Mouse (Mus musculus) heart, adult 2 months (tissue): ENCODE data around the gene Ift43. TPM values are rescaled to one million over a fixed set of nuclear protein-coding genes. Genes with fewer than 3 reads are reported as not detected.

Source experiments
- DNase-seq, 2 experiments: peaks; one replicate each; pipeline ENCODE4 v3.0.0; 2021
- H3K27ac ChIP-seq: fragments of 200-600 bp; 2 replicates; pipeline ENCODE4 v1.8.1; 2022
- H3K27me3 ChIP-seq: fragments of 200-500 bp; 2 replicates; pipeline ENCODE4 v1.6.1; 2012; ENCODE audit warnings: mild to moderate bottlenecking, low read length, inconsistent platforms, mixed read lengths; ENCODE audit not compliant: control insufficient read depth, insufficient read depth
- H3K36me3 ChIP-seq: fragments of 200-500 bp; 2 replicates; pipeline ENCODE4 v1.6.1; 2012; ENCODE audit warnings: low read length, inconsistent platforms; ENCODE audit not compliant: control insufficient read depth, insufficient read depth
- H3K4me1 ChIP-seq: fragments of 200-500 bp; 2 replicates; pipeline ENCODE4 v1.6.1; 2011; ENCODE audit warnings: low read length; ENCODE audit not compliant: control insufficient read depth, insufficient read depth
- H3K4me3 ChIP-seq: fragments of 200-600 bp; 2 replicates; pipeline ENCODE4 v1.8.1; 2022
- H3K79me2 ChIP-seq: fragments of 200-500 bp; replicated peaks from 2 replicates; pipeline ENCODE4 v1.6.1; 2012; ENCODE audit warnings: mild to moderate bottlenecking, inconsistent platforms, low read length, moderate library complexity, mixed read lengths; ENCODE audit not compliant: control insufficient read depth, insufficient read depth
- H3K9ac ChIP-seq: fragments of 200-500 bp; 2 replicates; pipeline ENCODE4 v1.6.1; 2012; ENCODE audit warnings: low read depth, mild to moderate bottlenecking, control low read depth, inconsistent platforms, low read length, mixed read lengths
- CTCF ChIP-seq: fragments of 200-600 bp; IDR thresholded peaks from 2 replicates; pipeline ENCODE4 v1.8.1; 2022; ENCODE audit warnings: antibody characterized with exemption, mild to moderate bottlenecking, moderate library complexity
- EP300 ChIP-seq: fragments of 200-500 bp; IDR thresholded peaks from 2 replicates; pipeline ENCODE4 v1.6.1; 2011; ENCODE audit warnings: low read depth, low read length, control low read depth; ENCODE audit not compliant: insufficient read depth
- POLR2A ChIP-seq: fragments of 200-500 bp; IDR thresholded peaks from 2 replicates; pipeline ENCODE4 v1.6.1; 2011; ENCODE audit warnings: mild to moderate bottlenecking, low read depth, low read length, control low read depth; ENCODE audit not compliant: insufficient read depth
- WGBS: fragments of 180-500 bp; shearing (Covaris S2); methylation state at CpG from one replicate; pipeline ENCODE4 v1.1.7; 2018; 5-methylcytosine and 5-hydroxymethylcytosine counted together
- intact Hi-C: fragments of 180-260 bp; cut with DNase I; formaldehyde crosslinking; loops from one replicate; pipeline ENCODE4 v1.15.1; 2025
- polyA plus RNA-seq: library from polyadenylated mRNA; depleted of rRNA; stranded (reverse); fragments of >200 nt; gene quantifications from 2 replicates; pipeline ENCODE4 v1.2.3, GENCODE M21; 2012
- total RNA-seq, 2 experiments: library from RNA; stranded (reverse); gene quantifications; 2 replicates each; pipeline ENCODE4 v1.2.3; 2021

Gene Ift43
- total and polyA plus RNA-seq, 3 experiments: 21.6 to 31.9 (median 26.1) TPM

DNA sequence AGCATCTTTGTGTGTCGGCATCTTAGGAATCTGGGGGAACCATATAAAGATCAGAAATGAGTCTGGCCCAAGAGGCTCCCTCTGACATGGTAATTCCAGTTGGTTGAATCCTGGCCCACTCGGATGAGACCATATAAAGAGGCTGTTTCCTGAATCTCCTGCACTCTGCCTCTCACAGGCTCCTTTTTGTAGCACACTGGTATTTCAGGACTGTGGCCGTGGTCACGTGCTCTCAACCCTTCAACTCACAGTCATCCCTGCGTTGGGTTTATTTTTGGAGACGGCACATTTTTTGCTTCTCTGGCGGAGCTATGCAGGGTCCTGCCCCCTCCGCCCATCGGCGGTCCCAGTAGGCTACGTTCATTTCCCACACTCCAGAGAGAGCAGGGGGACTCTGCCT is 22.0 kb downstream of the Ift43 start:
- Histone ChIP-seq H3K36me3 (no peaks in the 10 kb centered on the region), H3K4me3 (no peak overlapping the region), H3K27ac (peak overlapping the region; percentile 76), H3K4me1 (peaks cover 6% of the 10 kb centered on the region; the same call in 1 of the 2 replicates), H3K79me2 (no peaks in the 10 kb centered on the region), H3K9ac (no peak overlapping the region), H3K27me3 (no peaks in the 10 kb centered on the region)
- intact Hi-C loops: no loop called here
- TF ChIP-seq EP300: no peak
- TF ChIP-seq CTCF: 0 out of 2 replicates have a peak, but pooled peaks have one; percentile 6
- peak; percentile 48 for TF ChIP-seq POLR2A
- WGBS: 57% methylated on average over 11 of the region's 11 CpGs
- peak; percentile 51 to 67 for DNase-seq

DNA sequence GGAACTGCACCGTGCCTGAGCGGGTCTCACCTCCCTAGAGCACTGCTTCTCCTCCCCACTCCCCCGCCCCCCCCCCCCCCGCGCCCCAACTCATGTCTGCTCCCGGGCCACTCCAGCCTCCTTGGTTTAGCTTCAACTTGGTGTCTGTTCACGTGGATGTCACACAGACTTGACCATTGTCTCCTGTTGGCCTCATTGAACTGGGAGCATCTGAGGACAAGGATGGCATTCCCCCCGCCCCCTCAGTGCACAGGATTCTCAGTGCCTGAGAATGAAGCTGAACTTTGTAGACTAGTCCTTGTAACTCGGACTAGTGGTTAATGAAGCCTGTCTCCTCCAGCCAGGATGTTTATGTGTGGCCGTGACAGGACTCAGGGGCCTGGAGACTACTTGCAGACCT is 23.2 kb downstream of the Ift43 start:
- 70% methylated on average over 10 of the region's 10 CpGs for WGBS
- Histone ChIP-seq H3K27ac (no peak overlapping the region; the same call in 1 of the 2 replicates), H3K27me3 (no peaks in the 10 kb centered on the region), H3K4me3 (no peak overlapping the region), H3K36me3 (no peaks in the 10 kb centered on the region), H3K4me1 (peaks cover 4% of the 10 kb centered on the region; the same call in 1 of the 2 replicates), H3K79me2 (no peaks in the 10 kb centered on the region), H3K9ac (no peak overlapping the region)
- no peak for DNase-seq
- intact Hi-C loops: no loop called here
- no peak for TF ChIP-seq EP300
- no peak for TF ChIP-seq POLR2A
- no peak for TF ChIP-seq CTCF

DNA sequence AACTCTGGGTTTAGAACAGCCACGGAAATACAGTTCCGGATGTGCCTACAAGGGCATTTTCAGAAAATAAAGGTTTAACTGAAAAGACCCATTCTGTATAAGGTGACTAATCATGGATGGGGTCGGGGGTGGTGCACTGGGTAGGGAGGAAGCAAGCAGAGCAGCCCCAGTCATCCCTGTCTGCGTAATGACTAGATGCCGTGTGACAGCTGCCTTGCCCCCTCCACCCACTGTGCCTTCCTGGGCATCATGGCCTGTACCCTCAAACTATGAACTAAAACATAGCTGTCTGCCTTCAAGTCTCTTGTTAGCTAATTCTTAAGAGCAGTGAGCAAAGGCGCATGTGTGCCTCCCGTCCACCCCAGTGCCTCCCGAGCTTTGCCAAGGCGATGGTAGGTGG is 23.7 kb downstream of the Ift43 start:
- H3K27ac ChIP-seq: no peak overlapping the region
- 94% methylated on average over 9 of the region's 9 CpGs for WGBS
- intact Hi-C loops: no loop called here

DNA sequence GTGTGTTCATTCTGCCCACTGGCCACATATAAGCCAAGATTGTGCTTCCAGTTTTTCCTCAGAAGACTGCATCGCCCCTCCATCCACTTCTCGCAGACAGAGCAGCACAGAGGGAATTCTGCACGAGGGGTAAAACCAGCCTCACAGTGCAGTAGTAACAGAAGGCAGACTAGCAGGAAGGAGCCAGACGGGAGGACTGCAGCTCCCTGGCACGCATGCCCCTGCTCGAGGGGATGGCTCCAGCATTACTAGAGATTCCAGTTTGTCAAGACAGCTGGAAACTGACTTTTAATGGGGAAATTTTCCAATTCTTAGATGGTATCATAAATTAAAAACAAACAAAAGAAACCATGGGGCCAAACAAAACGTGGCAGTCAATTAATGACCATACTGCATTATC is 25.3 kb downstream of the Ift43 start:
- TF ChIP-seq CTCF (no peak), POLR2A (no peak), EP300 (no peak)
- Histone ChIP-seq H3K36me3 (no peaks in the 10 kb centered on the region), H3K27me3 (no peaks in the 10 kb centered on the region), H3K79me2 (no peaks in the 10 kb centered on the region), H3K9ac (no peak overlapping the region), H3K27ac (no peak overlapping the region), H3K4me1 (peaks cover 4% of the 10 kb centered on the region; the same call in 1 of the 2 replicates), H3K4me3 (no peak overlapping the region)
- intact Hi-C loops: no loop called here
- DNase-seq: no peak
- WGBS: 76% methylated on average over 7 of the region's 7 CpGs

More for the DNA sequence above, 23.7 kb downstream of the Ift43 start:
- no peaks in the 10 kb centered on the region for H3K36me3 ChIP-seq
- H3K27me3 ChIP-seq: no peaks in the 10 kb centered on the region
- no peak for DNase-seq
- H3K9ac ChIP-seq: no peak overlapping the region
- peaks cover 4% of the 10 kb centered on the region; the same call in 1 of the 2 replicates for H3K4me1 ChIP-seq
- TF ChIP-seq CTCF (no peak), EP300 (no peak), POLR2A (no peak)
- no peaks in the 10 kb centered on the region for H3K79me2 ChIP-seq
- H3K4me3 ChIP-seq: no peak overlapping the region

DNA sequence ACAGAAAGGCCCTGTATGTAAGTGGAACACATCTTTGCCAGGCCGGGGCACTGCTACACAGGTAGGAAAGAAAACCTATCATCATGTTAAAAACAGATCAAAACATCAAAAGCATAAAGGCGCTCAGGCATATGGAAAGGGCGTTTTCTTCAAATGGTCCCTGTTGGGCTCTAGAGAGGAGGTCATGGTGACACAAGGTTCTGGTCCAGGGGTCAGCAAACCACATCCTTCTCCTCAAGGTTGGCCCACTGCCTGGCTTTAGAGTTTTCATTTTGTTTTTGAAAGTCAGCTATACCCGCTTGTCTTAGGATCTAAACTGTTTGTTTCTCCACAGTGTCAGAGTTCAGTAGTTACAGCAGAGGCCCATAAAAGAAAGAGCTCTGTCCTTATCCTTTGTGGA is 27.2 kb downstream of the Ift43 start:
- peaks cover 1% of the 10 kb centered on the region; the same call in 1 of the 2 replicates for H3K4me1 ChIP-seq
- H3K9ac ChIP-seq: no peak overlapping the region
- H3K27ac ChIP-seq: no peak overlapping the region
- intact Hi-C loops: loop anchor here (1.0 kb wide), 1 partner anchor 30 kb away; the partner anchor contains the start of gene Tgfb3
- WGBS: 70% methylated on average over 4 of the region's 4 CpGs
- DNase-seq: no peak
- TF ChIP-seq EP300 (no peak), CTCF (no peak), POLR2A (no peak)
- no peak overlapping the region for H3K4me3 ChIP-seq
- H3K36me3 ChIP-seq: no peaks in the 10 kb centered on the region
- H3K27me3 ChIP-seq: no peaks in the 10 kb centered on the region
- no peaks in the 10 kb centered on the region for H3K79me2 ChIP-seq

DNA sequence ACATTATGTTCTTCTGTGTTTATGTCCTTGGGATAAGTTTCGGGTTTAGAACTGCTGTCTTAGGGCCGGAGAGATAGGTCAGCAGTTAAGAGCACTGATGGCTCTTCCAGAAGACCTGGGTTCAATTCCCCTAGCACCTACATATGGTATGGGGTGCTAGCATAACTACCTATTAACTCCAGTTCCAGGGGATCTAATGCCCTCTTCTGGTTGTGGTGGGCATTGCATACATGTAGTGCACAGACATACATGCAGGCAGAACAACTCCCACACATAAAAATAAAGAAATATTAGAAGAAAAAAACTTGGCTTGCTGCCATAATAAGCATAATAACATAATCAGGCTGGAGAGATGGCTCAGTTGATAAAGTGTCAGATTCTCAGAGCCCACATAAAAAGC is 28.3 kb downstream of the Ift43 start:
- H3K27ac ChIP-seq: no peak overlapping the region
- TF ChIP-seq CTCF (peak; percentile 78), EP300 (no peak)
- H3K79me2 ChIP-seq: no peaks in the 10 kb centered on the region
- WGBS: 99% methylated on average over 2 of the region's 2 CpGs
- H3K9ac ChIP-seq: no peak overlapping the region
- no peaks in the 10 kb centered on the region for H3K27me3 ChIP-seq
- DNase-seq: no peak
- intact Hi-C loops: loop anchor here (1.0 kb wide), 1 partner anchor 86 kb away; no protein-coding TSS in a partner anchor
- H3K36me3 ChIP-seq: no peaks in the 10 kb centered on the region
- H3K4me1 ChIP-seq: no peaks in the 10 kb centered on the region
- H3K4me3 ChIP-seq: no peak overlapping the region
